Mouse (Mus musculus): Measurements from ENCODE around the gene Cadps. TPM values are rescaled to one million over a fixed set of nuclear protein-coding genes. Genes with fewer than 3 reads are reported as not detected.

Cadps gene
- polyA plus RNA-seq, 1 experiment: 6.0 TPM

DNA sequence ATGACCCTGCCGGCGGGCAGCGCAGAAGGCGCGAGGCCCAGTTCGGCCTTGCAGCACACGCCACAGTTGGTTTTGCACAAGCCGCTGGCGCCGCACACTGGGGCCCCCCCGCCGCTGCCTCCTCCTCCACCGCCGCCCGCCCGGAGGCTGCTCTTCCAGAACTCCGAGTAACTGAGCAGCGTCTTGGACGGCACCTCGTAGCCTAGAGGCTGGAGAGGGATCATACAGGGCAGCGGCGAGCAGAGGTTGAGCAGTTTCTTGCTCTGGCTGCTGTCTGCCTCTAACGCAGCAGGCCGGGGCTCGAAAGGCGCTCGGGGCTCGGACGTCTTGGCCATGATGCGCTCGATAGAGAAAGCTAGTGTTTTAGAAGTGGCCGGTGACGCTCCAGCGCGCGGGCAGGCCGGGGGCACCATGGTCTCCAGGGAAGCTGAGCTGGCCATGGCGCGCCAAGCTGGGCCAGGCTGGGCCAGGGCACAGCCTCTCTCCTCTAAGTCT is 478.1 kb downstream of the Cadps start:
- Histone ChIP-seq H3K4me1 (replicated peaks; ENCODE audit: control insufficient read depth, insufficient read depth, low read length) (no peaks in the 10 kb centered on the region), H3K36me3 (ENCODE audit: control insufficient read depth, insufficient read depth, low read length) (no peaks in the 10 kb centered on the region), H3K27me3 (ENCODE audit: control insufficient read depth, insufficient read depth, low read length) (peaks cover 10% of the 10 kb centered on the region; the same call in 1 of the 2 replicates), H3K4me3 (ENCODE audit: control insufficient read depth, insufficient read depth, low read length) (peak overlapping the region; percentile 13; the same call in 1 of the 2 replicates), H3K27ac (ENCODE audit: control insufficient read depth, insufficient read depth, low read length) (no peak overlapping the region; the same call in 1 of the 2 replicates)
- 4% methylated on average over 39 of the region's 39 CpGs for WGBS
- no peak for DNase-seq
- TF ChIP-seq CTCF (IDR thresholded peaks at IDR 0.05; ENCODE audit: borderline replicate concordance, control insufficient read depth, extremely low read depth, insufficient read depth, low read length, poor library complexity): no peak
- TF ChIP-seq POLR2A (IDR thresholded peaks at IDR 0.05; ENCODE audit: control insufficient read depth, extremely low read depth, insufficient read depth, low read length, poor library complexity): no peak

DNA sequence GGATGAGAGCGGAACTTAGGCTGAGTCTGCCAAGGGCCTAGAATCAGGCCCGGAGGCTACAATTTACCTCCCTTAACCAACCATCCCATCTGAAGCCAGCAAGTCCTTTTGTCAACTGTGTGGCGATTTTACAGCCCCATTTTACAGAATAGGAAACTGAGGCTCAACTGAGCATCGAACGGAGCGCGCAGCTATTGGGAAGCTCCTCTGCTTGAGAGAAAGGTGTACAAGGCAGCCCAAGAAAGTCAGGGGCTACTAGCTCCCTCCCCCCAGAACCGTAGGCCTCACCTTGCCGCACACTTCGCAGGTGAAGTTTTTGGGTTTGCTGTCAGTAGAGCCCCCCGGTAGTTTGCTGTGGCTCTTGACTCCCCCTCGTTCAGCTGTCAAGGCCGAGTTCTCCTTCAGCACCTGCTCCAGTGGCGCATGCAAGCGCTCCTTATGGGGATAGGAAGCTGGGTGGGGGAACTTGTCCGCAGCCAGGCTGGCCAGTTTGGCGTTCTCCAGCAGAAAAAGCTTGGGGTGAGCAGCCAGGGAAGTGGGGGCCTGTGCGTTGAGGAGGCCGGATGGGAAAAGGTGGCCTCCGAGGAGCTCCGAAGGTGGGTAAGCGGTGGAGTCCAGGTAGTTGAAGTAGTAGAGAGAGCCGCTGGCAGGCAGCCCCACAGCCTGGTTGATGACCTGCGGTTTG is 478.7 kb downstream of the Cadps start:
- Histone ChIP-seq H3K27me3 (ENCODE audit: control insufficient read depth, insufficient read depth, low read length) (peaks cover 10% of the 10 kb centered on the region; the same call in 1 of the 2 replicates), H3K36me3 (ENCODE audit: control insufficient read depth, insufficient read depth, low read length) (no peaks in the 10 kb centered on the region), H3K27ac (ENCODE audit: control insufficient read depth, insufficient read depth, low read length) (no peak overlapping the region), H3K4me1 (replicated peaks; ENCODE audit: control insufficient read depth, insufficient read depth, low read length) (no peaks in the 10 kb centered on the region), H3K4me3 (ENCODE audit: control insufficient read depth, insufficient read depth, low read length) (peak overlapping the region; percentile 13)
- WGBS: 15% methylated on average over 24 of the region's 24 CpGs
- no peak for DNase-seq
- TF ChIP-seq POLR2A (IDR thresholded peaks at IDR 0.05; ENCODE audit: control insufficient read depth, extremely low read depth, insufficient read depth, low read length, poor library complexity) (no peak), CTCF (IDR thresholded peaks at IDR 0.05; ENCODE audit: borderline replicate concordance, control insufficient read depth, extremely low read depth, insufficient read depth, low read length, poor library complexity) (no peak)

DNA sequence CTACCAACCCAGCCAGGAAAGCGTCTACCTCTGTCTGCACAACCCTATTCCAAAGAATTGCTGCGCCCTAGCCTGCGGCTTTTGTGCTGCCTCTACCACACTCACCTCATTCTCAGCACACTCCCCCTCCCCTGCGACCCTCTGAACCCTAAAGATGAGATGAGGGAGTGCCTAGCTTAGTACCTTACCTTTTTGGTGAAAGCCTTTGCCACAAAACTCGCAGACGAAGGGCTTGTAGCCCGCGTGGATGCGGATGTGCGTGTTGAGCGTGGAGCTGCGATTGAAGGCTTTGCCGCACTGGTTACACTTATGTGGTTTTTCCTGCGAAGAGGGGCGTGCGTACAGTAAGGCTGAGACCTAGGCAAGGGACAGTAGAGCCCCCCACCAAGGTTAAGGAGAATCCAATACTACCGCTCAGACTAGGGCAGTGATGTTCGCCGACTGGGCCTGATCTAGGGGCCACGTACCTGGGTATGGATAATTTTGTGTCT is 479.4 kb downstream of the Cadps start:
- WGBS: 10% methylated on average over 20 of the region's 20 CpGs
- no peak overlapping the region for H3K27ac ChIP-seq (ENCODE audit: control insufficient read depth, insufficient read depth, low read length)

DNA sequence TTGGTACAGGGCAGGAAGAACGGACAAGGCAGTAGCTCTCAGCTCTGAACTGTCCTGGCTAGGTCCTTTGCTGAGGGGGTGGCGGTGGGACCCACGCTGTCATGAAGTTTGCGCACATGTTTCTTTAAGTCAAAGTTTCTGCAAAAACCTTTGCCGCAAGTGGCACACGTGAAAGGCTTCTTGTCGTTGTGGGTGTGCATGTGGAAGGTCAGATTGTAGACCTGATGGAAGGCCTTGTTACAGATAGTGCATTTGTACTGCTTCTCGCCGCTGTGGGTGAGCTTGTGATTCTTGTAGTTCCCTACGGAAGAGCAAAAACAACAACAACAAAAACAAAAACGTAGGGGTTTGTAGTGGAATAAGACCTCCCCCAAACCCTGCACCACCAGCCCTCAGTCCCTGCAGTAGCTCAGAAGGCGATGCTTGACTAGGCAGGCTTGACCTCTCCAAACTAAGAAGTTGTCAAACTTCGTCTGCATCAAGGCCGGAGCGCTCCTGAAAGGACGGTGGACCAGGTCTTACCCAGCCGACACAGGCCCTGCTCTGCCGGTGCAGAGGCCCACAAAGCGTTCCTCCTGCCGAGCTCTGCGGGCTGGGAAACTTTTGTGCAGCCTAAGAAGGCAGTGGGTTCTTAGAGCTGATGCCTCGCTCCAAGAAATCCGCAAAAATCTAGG is 480.3 kb downstream of the Cadps start:
- no peaks in the 10 kb centered on the region for H3K4me1 ChIP-seq (replicated peaks; ENCODE audit: control insufficient read depth, insufficient read depth, low read length)
- no peak overlapping the region for H3K4me3 ChIP-seq (ENCODE audit: control insufficient read depth, insufficient read depth, low read length)
- TF ChIP-seq CTCF (IDR thresholded peaks at IDR 0.05; ENCODE audit: borderline replicate concordance, control insufficient read depth, extremely low read depth, insufficient read depth, low read length, poor library complexity) (no peak), POLR2A (IDR thresholded peaks at IDR 0.05; ENCODE audit: control insufficient read depth, extremely low read depth, insufficient read depth, low read length, poor library complexity) (no peak)
- no peak overlapping the region for H3K27ac ChIP-seq (ENCODE audit: control insufficient read depth, insufficient read depth, low read length)
- 11% methylated on average over 23 of the region's 23 CpGs for WGBS
- peaks cover 10% of the 10 kb centered on the region; the same call in 1 of the 2 replicates for H3K27me3 ChIP-seq (ENCODE audit: control insufficient read depth, insufficient read depth, low read length)
- no peaks in the 10 kb centered on the region for H3K36me3 ChIP-seq (ENCODE audit: control insufficient read depth, insufficient read depth, low read length)
- DNase-seq: no peak

More for the DNA sequence above, 479.4 kb downstream of the Cadps start:
- TF ChIP-seq POLR2A (IDR thresholded peaks at IDR 0.05; ENCODE audit: control insufficient read depth, extremely low read depth, insufficient read depth, low read length, poor library complexity) (no peak), CTCF (IDR thresholded peaks at IDR 0.05; ENCODE audit: borderline replicate concordance, control insufficient read depth, extremely low read depth, insufficient read depth, low read length, poor library complexity) (no peak)
- Histone ChIP-seq H3K27me3 (ENCODE audit: control insufficient read depth, insufficient read depth, low read length) (peaks cover 10% of the 10 kb centered on the region; the same call in 1 of the 2 replicates), H3K36me3 (ENCODE audit: control insufficient read depth, insufficient read depth, low read length) (no peaks in the 10 kb centered on the region), H3K4me1 (replicated peaks; ENCODE audit: control insufficient read depth, insufficient read depth, low read length) (no peaks in the 10 kb centered on the region), H3K4me3 (ENCODE audit: control insufficient read depth, insufficient read depth, low read length) (no peak overlapping the region)
- no peak for DNase-seq

GRCm38 (mm10) chr14:12341789-12342457 is 481.0 kb downstream of the Cadps start:
- WGBS: 16% methylated on average over 24 of the region's 24 CpGs
- H3K27ac ChIP-seq (ENCODE audit: control insufficient read depth, insufficient read depth, low read length): no peak overlapping the region
- H3K4me3 ChIP-seq (ENCODE audit: control insufficient read depth, insufficient read depth, low read length): no peak overlapping the region
- TF ChIP-seq CTCF (IDR thresholded peaks at IDR 0.05; ENCODE audit: borderline replicate concordance, control insufficient read depth, extremely low read depth, insufficient read depth, low read length, poor library complexity) (no peak), POLR2A (IDR thresholded peaks at IDR 0.05; ENCODE audit: control insufficient read depth, extremely low read depth, insufficient read depth, low read length, poor library complexity) (no peak)
- no peaks in the 10 kb centered on the region for H3K36me3 ChIP-seq (ENCODE audit: control insufficient read depth, insufficient read depth, low read length)
- no peaks in the 10 kb centered on the region for H3K4me1 ChIP-seq (replicated peaks; ENCODE audit: control insufficient read depth, insufficient read depth, low read length)
- peaks cover 10% of the 10 kb centered on the region; the same call in 1 of the 2 replicates for H3K27me3 ChIP-seq (ENCODE audit: control insufficient read depth, insufficient read depth, low read length)
- DNase-seq: no peak
